Mouse (Mus musculus): ENCODE data around the gene I830077J02Rik.

GRCm38 (mm10) chr3:105880419-105880818 lies 52.0 kb downstream of the I830077J02Rik start:
- TF ChIP-seq POLR2A (IDR thresholded peaks at IDR 0.05; ENCODE audit: borderline replicate concordance, low read depth, low read length) (no peak), CTCF (IDR thresholded peaks at IDR 0.05; ENCODE audit: low read depth, low read length) (no peak)

All from bone marrow macrophage, adult 2 months (primary cell).